Mouse (Mus musculus) embryo, embryonic 10 days (tissue): ENCODE measurements at regions not wholly inside any gene's neighbourhood (a gene's known extent, or its start where the extent isn't known, plus 50 kb on each side); places are given as distances from the start of the nearest gene placed in this dataset.

ENCODE experiments used
- DNase-seq: peaks from one replicate; pipeline ENCODE4 v3.0.0-alpha.2; 2015; ENCODE audit warnings: low spot score

DNA sequence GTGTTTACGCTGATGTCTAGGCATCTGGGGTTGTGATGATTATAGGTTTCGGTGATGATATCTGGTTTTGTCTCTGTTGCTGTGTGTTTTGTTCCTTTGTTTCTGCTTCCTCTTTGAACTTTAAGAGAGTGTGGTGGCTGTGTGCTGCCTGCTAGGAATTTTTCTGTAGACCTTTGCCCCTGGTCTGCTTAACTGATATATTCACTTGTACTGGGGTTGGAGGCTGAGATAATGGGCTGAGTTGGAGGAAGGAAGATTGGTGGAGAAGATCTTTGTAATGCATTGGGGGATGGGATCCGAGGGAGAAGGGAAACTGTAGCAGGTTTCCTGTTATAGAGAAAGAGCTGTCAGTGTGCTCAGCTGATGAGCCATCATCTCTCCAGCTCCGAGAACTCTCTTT, 55.8 kb downstream of the Mid1ip1 start:
- peak; percentile 5 for DNase-seq

GRCm38 (mm10) chrX:10775714-10776515, 61.1 kb downstream of the Mid1ip1 start:
- DNase-seq = no peak

GRCm38 (mm10) chrX:10776516-10776818, 61.7 kb downstream of the Mid1ip1 start:
- DNase-seq = no peak

DNA sequence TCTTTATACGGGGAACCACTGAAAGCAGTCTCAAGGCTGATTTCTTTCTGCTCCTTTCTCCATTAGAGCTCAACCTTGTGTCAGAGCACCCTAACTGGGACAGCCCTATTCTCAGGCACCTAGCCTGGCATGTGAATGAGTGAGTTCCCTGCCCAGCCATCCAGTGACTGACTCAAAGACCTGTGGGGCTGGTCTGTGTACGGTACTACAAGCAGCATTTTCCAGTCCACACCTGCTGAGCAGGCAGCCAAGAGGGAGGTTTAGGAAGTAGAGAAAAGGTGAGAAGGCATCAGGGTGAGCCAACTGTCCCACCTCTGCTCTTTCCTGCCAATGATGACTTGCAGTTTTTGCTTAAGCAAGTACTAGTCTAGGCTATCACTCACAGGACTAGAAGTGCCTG, 63.2 kb downstream of the Mid1ip1 start:
- no peak for DNase-seq

DNA sequence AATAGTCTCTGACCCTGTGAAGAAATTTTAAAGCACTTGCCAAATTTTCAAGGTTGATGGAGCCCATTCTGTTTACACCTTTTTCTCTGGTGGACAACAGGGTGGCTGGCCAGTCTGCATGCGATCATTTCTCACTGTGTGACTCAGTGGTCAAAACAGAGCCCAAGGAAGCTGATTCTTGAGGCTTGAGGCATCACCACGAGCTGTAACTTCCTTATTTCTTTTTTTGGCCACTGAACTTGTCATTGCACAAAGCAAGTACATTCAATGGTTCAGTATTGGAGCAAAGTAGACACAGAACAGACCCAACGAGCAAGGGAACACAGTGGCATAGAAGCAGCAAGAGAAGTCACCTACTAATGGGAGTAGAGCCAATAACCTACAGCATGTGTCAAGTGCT, 71.5 kb downstream of the Mid1ip1 start:
- DNase-seq = no peak

- DNase-seq = peak; percentile 13
Measured at GRCm38 (mm10) chrX:10787057-10787456, 72.2 kb downstream of the Mid1ip1 start.

DNA sequence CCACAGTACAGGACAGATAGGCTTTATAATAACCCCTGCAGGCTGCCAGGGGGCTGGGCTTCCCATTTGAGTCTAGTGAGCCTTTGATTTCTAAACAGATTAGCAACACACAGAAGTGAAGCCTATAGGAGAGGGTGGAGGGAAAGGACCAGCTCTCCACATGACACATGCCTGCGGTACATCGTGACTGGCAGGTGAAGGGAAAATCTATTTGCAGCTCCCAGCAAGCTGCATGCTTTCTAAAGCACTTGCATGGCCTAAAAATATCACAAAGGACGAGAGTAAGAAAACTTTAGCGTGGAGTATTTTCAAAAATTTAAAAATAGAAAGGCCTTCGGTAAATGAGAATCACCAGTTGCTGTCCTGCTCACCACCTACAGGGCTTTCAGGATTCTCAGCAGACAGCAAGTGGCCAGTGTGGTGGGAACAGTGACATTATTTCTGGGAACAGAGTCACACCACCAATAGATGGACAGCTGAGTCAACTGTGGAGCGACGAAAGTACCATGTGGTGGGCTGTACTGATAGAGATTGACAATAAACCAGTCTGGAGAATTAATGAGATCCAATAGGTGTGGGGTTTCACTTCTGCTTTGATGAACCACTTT, 105.6 kb downstream of the Mid1ip1 start:
- no peak for DNase-seq

DNA sequence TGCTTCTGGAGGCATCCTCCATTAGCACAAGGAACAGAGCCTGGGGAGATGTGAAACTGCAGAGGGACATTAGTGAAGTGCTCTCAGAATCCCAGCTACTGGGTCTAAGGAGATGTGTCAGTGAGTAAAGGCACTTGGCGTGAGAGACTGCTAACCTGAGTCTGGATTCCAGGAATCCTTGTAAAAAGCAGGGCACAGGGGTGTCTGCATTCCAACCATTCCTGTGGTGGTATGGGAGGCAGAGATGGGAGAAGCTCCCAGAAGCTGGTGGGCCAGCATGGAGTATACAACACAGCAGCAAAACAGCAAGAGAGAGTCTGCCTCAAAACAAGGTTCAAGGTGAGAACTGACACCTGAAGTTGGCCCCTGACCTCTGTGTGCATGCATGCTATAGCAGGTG, 118.9 kb downstream of the Mid1ip1 start:
- DNase-seq = no peak

DNA sequence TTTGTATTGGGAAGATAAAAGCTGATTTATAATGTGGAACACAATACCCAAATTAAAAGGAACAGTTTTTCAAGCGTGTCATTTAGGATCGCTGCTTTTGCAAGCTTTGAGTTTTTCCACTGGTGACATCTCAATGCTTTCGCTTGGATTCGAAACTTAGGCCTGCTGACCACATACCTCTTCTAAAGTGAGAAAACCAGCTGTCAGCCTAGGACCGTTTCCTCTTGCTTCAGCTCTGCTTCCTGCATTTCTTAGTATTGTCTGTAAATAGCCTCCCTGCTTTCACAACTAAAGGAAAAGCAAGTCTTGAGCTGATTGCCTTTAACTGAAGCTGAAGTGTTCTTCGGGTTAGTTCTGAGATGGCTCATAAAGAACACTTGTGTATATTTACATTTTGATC, 142.3 kb downstream of the Mid1ip1 start:
- DNase-seq = no peak

DNA sequence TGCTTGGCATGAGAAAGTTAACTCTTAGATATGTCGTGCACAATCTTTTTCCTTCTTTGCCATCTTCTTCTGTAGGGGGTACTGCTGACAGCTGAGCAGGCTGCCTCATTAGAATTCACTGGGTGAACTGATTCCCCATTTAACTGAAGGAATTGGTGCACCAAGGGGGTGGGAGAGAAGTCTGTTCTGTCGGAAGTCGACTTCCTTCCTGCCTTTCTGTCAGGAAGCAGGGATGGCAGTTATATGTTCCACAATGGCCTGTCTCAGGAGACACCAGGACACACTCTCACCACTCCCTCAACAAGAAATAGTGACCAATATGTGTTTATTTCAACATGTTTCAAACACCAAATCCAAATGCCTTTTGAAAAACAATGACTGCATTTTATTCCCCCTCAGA, 142.9 kb downstream of the Mid1ip1 start:
- DNase-seq = no peak

GRCm38 (mm10) chrX:10871613-10872012, 156.8 kb downstream of the Mid1ip1 start:
- DNase-seq = no peak

GRCm38 (mm10) chrX:10877856-10878255, 163.0 kb downstream of the Mid1ip1 start:
- peak; percentile 40 for DNase-seq

- no peak for DNase-seq
Measured at GRCm38 (mm10) chrX:10878922-10879321, 164.1 kb downstream of the Mid1ip1 start.

- DNase-seq = no peak
Measured at GRCm38 (mm10) chrX:10883729-10884464, 169.1 kb downstream of the Mid1ip1 start.

- DNase-seq = no peak
Measured at GRCm38 (mm10) chrX:10892815-10893214, 178.0 kb downstream of the Mid1ip1 start.

- DNase-seq = no peak
Measured at GRCm38 (mm10) chrX:10896193-10896955, 181.6 kb downstream of the Mid1ip1 start.

DNA sequence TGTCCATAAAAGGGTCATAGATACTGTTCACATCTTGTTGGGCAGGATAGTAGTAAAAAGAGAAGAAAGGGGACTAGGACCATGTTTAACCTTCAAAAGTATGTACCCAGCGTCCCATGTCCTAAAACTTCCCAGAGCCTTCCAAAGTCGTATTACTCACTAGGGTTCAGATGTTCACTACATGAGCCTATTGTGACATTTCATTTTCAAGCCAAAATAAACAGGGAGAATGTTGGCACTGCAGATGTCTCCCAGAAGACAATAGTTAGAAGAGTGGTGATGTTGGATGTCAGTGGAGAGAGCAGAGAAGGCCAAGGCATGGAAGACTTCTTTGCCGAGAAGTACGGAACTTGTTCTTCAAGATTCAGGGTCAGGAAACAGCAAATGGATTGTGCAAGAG, 187.9 kb downstream of the Mid1ip1 start:
- no peak for DNase-seq

GRCm38 (mm10) chrX:10904072-10904471, 189.3 kb downstream of the Mid1ip1 start:
- DNase-seq = no peak

GRCm38 (mm10) chrX:10904889-10905288, 190.1 kb downstream of the Mid1ip1 start:
- no peak for DNase-seq

GRCm38 (mm10) chrX:10911127-10912061, 196.6 kb downstream of the Mid1ip1 start:
- no peak for DNase-seq
